In genomic region chr5:122129068-122129655, GRCm38 (mm10) we compare ENCODE assay signal across 8 mouse cellular contexts. TPM values are rescaled to one million over a fixed set of nuclear protein-coding genes. Genes with fewer than 3 reads are reported as not detected.
DNase-seq lines count a peak whose midpoint lies in the region; ATAC-seq lines count a peak whose summit lies in the region.

No protein-coding gene starts in this region.

- ATAC-seq in heart, embryonic 11.5 days (replicated peaks; ENCODE audit: insufficient number of reproducible peaks, low FRiP score, low TSS enrichment): no peak
- 0 out of 2 replicates have a peak, but pooled peaks have one; percentile 24 for ATAC-seq in kidney, embryonic 15.5 days (replicated peaks; ENCODE audit: low FRiP score)
- ATAC-seq in liver, embryonic 13.5 days (ENCODE audit: low read depth): no peak

- WGBS in heart, embryonic 11.5 days (ENCODE audit: insufficient replicate concordance): 35% methylated on average over 16 of the region's 16 CpGs
- WGBS in kidney, embryonic 15.5 days: 30% methylated on average over 16 of the region's 16 CpGs
- 22% methylated on average over 16 of the region's 16 CpGs for WGBS in liver, embryonic 13.5 days (ENCODE audit: insufficient replicate concordance)

- H3K36me3 ChIP-seq in heart, embryonic 11.5 days (ENCODE audit: control insufficient read depth, insufficient read depth, low read length): no peaks in the 10 kb centered on the region
- H3K36me3 ChIP-seq in kidney, embryonic 15.5 days: no peaks in the 10 kb centered on the region
- H3K36me3 ChIP-seq in liver, embryonic 13.5 days: no peaks in the 10 kb centered on the region

- 0 out of 2 replicates have a peak overlapping the region, but pooled peaks have one; percentile 34 for H3K9ac ChIP-seq in heart, embryonic 11.5 days (ENCODE audit: low read depth, low read length)
- no peak overlapping the region for H3K9ac ChIP-seq in kidney, embryonic 15.5 days
- H3K9ac ChIP-seq in liver, embryonic 13.5 days: no peak overlapping the region

- H3K27ac ChIP-seq in heart, embryonic 11.5 days (ENCODE audit: low read depth, low read length): no peak overlapping the region
- no peak overlapping the region for H3K27ac ChIP-seq in kidney, embryonic 15.5 days
- no peak overlapping the region for H3K27ac ChIP-seq in liver, embryonic 13.5 days

- H3K27me3 ChIP-seq in heart, embryonic 11.5 days (ENCODE audit: control insufficient read depth, insufficient read depth, low read length): no peaks in the 10 kb centered on the region
- H3K27me3 ChIP-seq in kidney, embryonic 15.5 days: 0 out of 2 replicates have a peak, but pooled peaks cover 3% of the 10 kb centered on the region
- peaks cover 6% of the 10 kb centered on the region for H3K27me3 ChIP-seq in liver, embryonic 13.5 days

- no peaks in the 10 kb centered on the region for H3K9me3 ChIP-seq in heart, embryonic 11.5 days (replicated peaks; ENCODE audit: control insufficient read depth, low read length)
- H3K9me3 ChIP-seq in kidney, embryonic 15.5 days (replicated peaks): no peaks in the 10 kb centered on the region
- no peaks in the 10 kb centered on the region for H3K9me3 ChIP-seq in liver, embryonic 13.5 days (replicated peaks)

- peak; percentile 90 for DNase-seq in 416B (ENCODE audit: low read depth)
- peak; percentile 92 for DNase-seq in R1 (ENCODE audit: low read depth, low spot score)
- DNase-seq in embryo, embryonic 11 days: peak; percentile 89
- DNase-seq in liver, embryonic 13.5 days: peak; percentile 47
- DNase-seq in retina, embryonic 14.5 days (ENCODE audit: low spot score): peak; percentile 89
- peak; percentile 53 for DNase-seq in yolk sac, embryonic 10.5 days (ENCODE audit: low spot score)

- H3K4me2 ChIP-seq in heart, embryonic 11.5 days: peak overlapping the region; percentile 39; the same call in 1 of the 2 replicates
- peak overlapping the region; percentile 33 for H3K4me2 ChIP-seq in kidney, embryonic 15.5 days
- H3K4me2 ChIP-seq in liver, embryonic 13.5 days: no peak overlapping the region

- H3K4me1 ChIP-seq in heart, embryonic 11.5 days (ENCODE audit: control insufficient read depth, insufficient read depth, low read length): 0 out of 2 replicates have a peak, but pooled peaks cover 6% of the 10 kb centered on the region
- peaks cover 21% of the 10 kb centered on the region for H3K4me1 ChIP-seq in kidney, embryonic 15.5 days
- H3K4me1 ChIP-seq in liver, embryonic 13.5 days (replicated peaks): peaks cover 40% of the 10 kb centered on the region

- H3K4me3 ChIP-seq in heart, embryonic 11.5 days (ENCODE audit: low read depth, low read length): no peak overlapping the region
- H3K4me3 ChIP-seq in kidney, embryonic 15.5 days (replicated peaks): no peak overlapping the region
- H3K4me3 ChIP-seq in liver, embryonic 13.5 days (replicated peaks): no peak overlapping the region

RNA-seq across cellular contexts. Expression of gene Ccdc63, which starts 11.5 kb away (rescaled TPM):
- 0.47 and 0.51 TPM in 2 replicates for polyA plus RNA-seq in heart, embryonic 11.5 days (2014; fragmentation: Nextera tagmentation; extraction: Ambion mirVana)
- 0.19 TPM in 1 of 2 replicates, not detected in the other for polyA plus RNA-seq in kidney, embryonic 15.5 days (2015; fragmentation: Nextera tagmentation; extraction: Ambion mirVana)
- polyA plus RNA-seq in liver, embryonic 13.5 days (2015; fragmentation: Nextera tagmentation; extraction: Ambion mirVana): 0.14 TPM in 1 of 2 replicates, not detected in the other

RNA-seq across cellular contexts. Expression of gene Myl2, which starts 28.4 kb away (rescaled TPM):
- 6,790 and 6,847 TPM in 2 replicates for polyA plus RNA-seq in heart, embryonic 11.5 days (2014; fragmentation: Nextera tagmentation; extraction: Ambion mirVana)
- 0.78 and 2.3 TPM in 2 replicates for polyA plus RNA-seq in kidney, embryonic 15.5 days (2015; fragmentation: Nextera tagmentation; extraction: Ambion mirVana)
- polyA plus RNA-seq in liver, embryonic 13.5 days (2015; fragmentation: Nextera tagmentation; extraction: Ambion mirVana): 0.70 and 11.9 TPM in 2 replicates

RNA-seq across cellular contexts. Expression of gene Ppp1cc, which starts 28.9 kb away (rescaled TPM):
- polyA plus RNA-seq in heart, embryonic 11.5 days (2014; fragmentation: Nextera tagmentation; extraction: Ambion mirVana): 216 and 225 TPM in 2 replicates
- polyA plus RNA-seq in kidney, embryonic 15.5 days (2015; fragmentation: Nextera tagmentation; extraction: Ambion mirVana): 257 and 264 TPM in 2 replicates
- 164 and 177 TPM in 2 replicates for polyA plus RNA-seq in liver, embryonic 13.5 days (2015; fragmentation: Nextera tagmentation; extraction: Ambion mirVana)

Comparison
In these comparisons a context has a peak if more than half of its experiments do, and no peak if none do; other contexts are left out.
1. RNA of gene Myl2, which starts 28.4 kb away (polyA plus RNA-seq): 6,790 to 6,847 TPM in heart, embryonic 11.5 days; 0.78 to 2.3 TPM in kidney, embryonic 15.5 days and 0.70 to 11.9 TPM in liver, embryonic 13.5 days; every median in the first group is over 100 times any median in the second.
2. Peak in every context shown above with its lines, with median percentiles within 50 percentile points of each other: DNase-seq.